Mouse (Mus musculus) hindbrain, postnatal 0 days (tissue): ENCODE data around the gene Spink4. TPM values are rescaled to one million over a fixed set of nuclear protein-coding genes. Genes with fewer than 3 reads are reported as not detected.

Experiments used
- ATAC-seq: fragments of 200-750 bp; cut with Nextera tagmentation; 2 replicates; pipeline ENCODE4 v1.8.0; 2017; ENCODE audit warnings: mild to moderate bottlenecking, moderate TSS enrichment, moderate library complexity
- DNase-seq: peaks from one replicate; pipeline ENCODE4 v3.0.0-alpha.2; 2015; ENCODE audit warnings: low spot score
- H3K27ac ChIP-seq: fragments of 300-500 bp; sonication (generic); 2 replicates; pipeline ENCODE4 v1.5.1; 2014; ENCODE audit warnings: mild to moderate bottlenecking
- H3K27me3 ChIP-seq: fragments of 300-500 bp; sonication (generic); 2 replicates; pipeline ENCODE4 v1.6.1; 2014; ENCODE audit warnings: low read length, mixed read lengths; ENCODE audit not compliant: insufficient read depth
- H3K36me3 ChIP-seq: fragments of 300-500 bp; sonication (generic); 2 replicates; pipeline ENCODE4 v1.6.1; 2014; ENCODE audit warnings: low read length, mixed read lengths; ENCODE audit not compliant: insufficient read depth
- H3K4me1 ChIP-seq: fragments of 300-500 bp; sonication (generic); 2 replicates; pipeline ENCODE4 v1.6.1; 2014; ENCODE audit warnings: antibody characterized with exemption, low read length, mixed read lengths; ENCODE audit not compliant: insufficient read depth
- H3K4me2 ChIP-seq: fragments of 300-500 bp; sonication (generic); 2 replicates; pipeline ENCODE4 v1.6.1; 2014; ENCODE audit warnings: low read depth, mild to moderate bottlenecking, low read length, moderate library complexity, mixed read lengths
- H3K4me3 ChIP-seq: fragments of 300-500 bp; sonication (generic); 2 replicates; pipeline ENCODE4 v1.5.1; 2014; ENCODE audit warnings: low read length
- H3K9ac ChIP-seq: fragments of 300-500 bp; sonication (generic); replicated peaks from 2 replicates; pipeline ENCODE4 v1.6.1; 2014; ENCODE audit warnings: mild to moderate bottlenecking, low read length, moderate library complexity, mixed read lengths
- H3K9me3 ChIP-seq: fragments of 300-500 bp; sonication (generic); 2 replicates; pipeline ENCODE4 v1.6.1; 2016; ENCODE audit warnings: low read length, mixed read lengths
- CTCF ChIP-seq: IDR thresholded peaks from 2 replicates; pipeline ENCODE4 v1.5.1; 2016; ENCODE audit warnings: antibody characterized with exemption, control low read depth, low read depth
- WGBS: fragments of 180-500 bp; shearing (Covaris S2); extraction: QIAGEN DNeasy Blood & Tissue Kit; methylation state at CpG from one replicate; pipeline ENCODE4 v1.1.7; 2014; 5-methylcytosine and 5-hydroxymethylcytosine counted together
- polyA plus RNA-seq: library from polyadenylated mRNA; unstranded; fragments of >200 nt; fragmentation: Nextera tagmentation; extraction: Ambion mirVana; gene quantifications from 2 replicates; pipeline ENCODE4 v1.2.1, GENCODE M21; 2015
- total RNA-seq: library from RNA; depleted of rRNA; stranded (reverse); fragments of >200 nt; gene quantifications from 2 replicates; pipeline ENCODE4 v1.2.3, GENCODE M21; 2014

Spink4 gene
- total and polyA plus RNA-seq, 2 experiments from 2014 or later, result not detected

DNA sequence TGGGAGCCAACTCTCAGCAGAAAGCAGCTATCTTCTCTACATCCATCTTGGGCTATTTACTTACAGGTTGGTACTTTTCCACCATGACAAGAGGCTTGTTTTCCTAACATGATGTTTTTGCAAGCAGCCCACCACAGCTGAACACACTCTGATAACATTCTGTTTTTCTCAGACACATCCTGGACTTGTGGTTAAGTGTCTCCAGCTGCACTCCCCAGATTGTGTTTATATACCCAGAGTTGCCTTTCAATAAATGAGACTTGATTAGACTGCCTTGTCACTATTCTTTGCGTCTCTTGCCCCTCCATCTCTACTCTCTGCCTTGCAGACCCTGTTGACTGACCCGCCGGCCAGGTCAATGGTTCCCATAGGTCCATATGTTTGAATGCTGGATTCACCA lies 19.8 kb upstream of the Spink4 start:
- DNase-seq (no peak), ATAC-seq (no peak)
- no peak for TF ChIP-seq CTCF
- Histone ChIP-seq H3K27me3 (no peaks in the 10 kb centered on the region), H3K9me3 (no peaks in the 10 kb centered on the region), H3K36me3 (no peaks in the 10 kb centered on the region), H3K4me3 (no peak overlapping the region), H3K27ac (no peak overlapping the region), H3K4me2 (no peak overlapping the region), H3K9ac (no peak overlapping the region), H3K4me1 (no peaks in the 10 kb centered on the region)
- WGBS, result 98% methylated on average over 3 of the region's 3 CpGs

DNA sequence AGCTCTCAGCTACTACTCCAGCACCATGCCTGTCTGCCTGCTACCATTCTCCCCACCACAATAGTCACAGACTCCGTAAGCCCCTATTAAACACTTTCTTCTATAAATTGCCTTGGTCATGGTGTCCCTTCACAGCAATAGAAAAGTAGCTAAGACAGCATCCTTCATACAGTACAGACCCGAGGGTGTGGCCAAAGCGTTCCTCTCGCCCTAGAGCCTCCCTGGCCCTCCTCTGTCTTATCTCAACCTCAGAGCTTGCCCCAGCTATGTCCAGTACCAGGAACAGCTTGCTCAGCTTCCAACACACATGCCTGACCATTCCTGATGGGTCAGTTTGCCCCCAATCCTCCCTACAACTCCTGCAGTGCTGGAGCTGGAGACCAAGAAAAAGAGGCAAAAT lies 19.2 kb upstream of the Spink4 start:
- no peak overlapping the region for H3K27ac ChIP-seq
- no peaks in the 10 kb centered on the region for H3K27me3 ChIP-seq
- no peak for ATAC-seq
- no peak overlapping the region for H3K9ac ChIP-seq
- DNase-seq, result no peak
- no peak overlapping the region for H3K4me2 ChIP-seq
- H3K36me3 ChIP-seq, result no peaks in the 10 kb centered on the region
- 90% methylated on average over 4 of the region's 4 CpGs for WGBS
- H3K4me3 ChIP-seq, result no peak overlapping the region
- TF ChIP-seq CTCF, result no peak
- no peaks in the 10 kb centered on the region for H3K9me3 ChIP-seq
- H3K4me1 ChIP-seq, result no peaks in the 10 kb centered on the region

DNA sequence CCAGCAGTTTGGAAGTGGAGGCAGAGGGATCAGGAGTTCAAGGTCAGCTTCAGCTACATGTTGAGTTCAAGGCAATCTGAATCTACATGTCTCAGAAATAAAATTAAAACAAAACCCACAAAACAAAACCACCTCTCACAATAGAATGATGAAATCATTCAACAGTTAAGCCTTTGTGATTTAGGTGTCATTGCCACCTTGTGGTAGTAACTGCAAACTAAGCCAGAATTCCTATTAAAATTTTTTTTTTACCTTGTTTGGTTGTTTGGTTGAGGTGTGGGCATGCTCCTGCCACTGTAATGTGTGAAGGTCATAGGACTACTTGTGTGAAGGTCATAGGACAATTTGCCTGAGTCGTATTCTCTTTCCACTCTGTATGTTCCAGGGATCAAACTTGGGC lies 13.6 kb upstream of the Spink4 start:
- Histone ChIP-seq H3K4me2 (no peak overlapping the region), H3K27me3 (no peaks in the 10 kb centered on the region), H3K36me3 (no peaks in the 10 kb centered on the region), H3K4me1 (no peaks in the 10 kb centered on the region), H3K9ac (no peak overlapping the region), H3K4me3 (no peak overlapping the region), H3K9me3 (no peaks in the 10 kb centered on the region), H3K27ac (no peak overlapping the region)
- 52% methylated on average over 1 of the region's 1 CpGs for WGBS
- peak; percentile 69 for DNase-seq
- TF ChIP-seq CTCF, result peak; percentile 70
- ATAC-seq, result 0 out of 2 replicates have a peak, but pooled peaks have one; percentile 36

DNA sequence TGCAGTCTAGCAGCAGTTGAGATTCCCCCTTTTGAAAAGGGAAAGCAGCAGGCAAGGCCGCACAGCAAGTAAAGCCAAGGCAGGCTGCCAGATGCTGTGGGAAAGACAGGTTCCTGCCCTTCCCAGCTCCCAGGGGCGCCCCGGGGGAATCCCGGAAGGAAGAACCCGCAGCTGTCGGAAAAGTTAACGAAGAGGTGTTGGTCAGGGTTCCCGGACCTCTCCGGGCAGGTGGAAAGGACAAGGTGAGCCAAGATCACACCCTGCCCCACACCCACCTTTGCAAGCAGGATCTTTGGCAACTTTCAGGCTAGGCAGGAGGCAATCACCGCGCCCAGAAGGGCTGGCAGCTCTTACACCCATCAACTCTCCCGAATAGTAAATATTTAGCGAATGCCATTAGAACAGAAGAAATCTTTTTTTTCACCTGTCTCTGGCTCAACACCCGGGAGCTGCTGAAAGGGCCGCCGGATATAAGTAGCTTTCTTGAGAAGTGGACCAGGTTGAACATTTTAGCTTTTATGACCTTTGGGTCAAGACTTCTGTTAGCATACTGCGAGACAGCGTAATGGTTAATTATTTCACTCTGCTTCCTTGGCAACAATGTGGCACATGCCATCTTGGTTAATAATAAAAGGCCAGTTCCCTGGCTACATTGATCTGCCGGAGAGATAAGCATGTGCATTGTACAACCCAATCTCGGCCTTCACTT lies 11.4 kb upstream of the Spink4 start:
- 33% methylated on average over 20 of the region's 20 CpGs for WGBS
- no peak overlapping the region for H3K4me3 ChIP-seq
- no peak overlapping the region for H3K27ac ChIP-seq
- no peaks in the 10 kb centered on the region for H3K4me1 ChIP-seq
- 0 out of 2 replicates have a peak overlapping the region, but pooled peaks have one; percentile 21 for H3K4me2 ChIP-seq
- DNase-seq (peak; percentile 46), ATAC-seq (no peak)
- H3K27me3 ChIP-seq, result no peaks in the 10 kb centered on the region
- H3K9me3 ChIP-seq, result no peaks in the 10 kb centered on the region
- no peak for TF ChIP-seq CTCF
- H3K36me3 ChIP-seq, result no peaks in the 10 kb centered on the region
- no peak overlapping the region for H3K9ac ChIP-seq

DNA sequence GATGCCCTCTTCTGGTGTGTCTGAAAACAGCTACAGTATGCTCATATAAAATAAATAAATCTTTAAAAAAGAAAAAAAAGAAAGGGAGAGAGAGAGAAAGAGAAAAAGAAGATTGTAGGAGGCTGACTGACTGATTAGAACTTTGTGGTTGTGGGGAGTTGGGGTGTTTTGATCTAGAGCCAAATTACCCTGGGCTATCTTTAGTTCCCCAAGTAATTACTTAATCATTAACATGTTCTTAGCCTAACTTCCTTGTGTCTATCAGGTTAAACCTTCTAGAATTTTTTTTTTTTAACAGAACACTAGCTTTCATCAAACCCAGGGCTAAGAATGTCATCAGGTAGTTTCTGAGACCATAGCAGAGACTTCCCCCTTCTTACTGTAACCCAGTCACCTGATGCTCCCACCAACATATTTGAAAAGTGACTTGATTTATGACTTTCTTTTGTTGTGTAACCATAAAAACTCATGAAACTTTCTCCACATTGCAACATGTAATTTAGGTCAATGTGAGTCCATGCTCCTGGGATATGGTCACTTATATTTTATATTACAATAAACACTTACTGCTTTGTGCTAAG lies 5.5 kb upstream of the Spink4 start:
- no peak for ATAC-seq
- no peak overlapping the region for H3K9ac ChIP-seq
- no peaks in the 10 kb centered on the region for H3K36me3 ChIP-seq
- H3K4me3 ChIP-seq, result no peak overlapping the region
- H3K9me3 ChIP-seq, result no peaks in the 10 kb centered on the region
- no peak for TF ChIP-seq CTCF
- H3K27ac ChIP-seq, result no peak overlapping the region
- no peaks in the 10 kb centered on the region for H3K4me1 ChIP-seq
- no peaks in the 10 kb centered on the region for H3K27me3 ChIP-seq
- DNase-seq, result no peak
- no peak overlapping the region for H3K4me2 ChIP-seq

DNA sequence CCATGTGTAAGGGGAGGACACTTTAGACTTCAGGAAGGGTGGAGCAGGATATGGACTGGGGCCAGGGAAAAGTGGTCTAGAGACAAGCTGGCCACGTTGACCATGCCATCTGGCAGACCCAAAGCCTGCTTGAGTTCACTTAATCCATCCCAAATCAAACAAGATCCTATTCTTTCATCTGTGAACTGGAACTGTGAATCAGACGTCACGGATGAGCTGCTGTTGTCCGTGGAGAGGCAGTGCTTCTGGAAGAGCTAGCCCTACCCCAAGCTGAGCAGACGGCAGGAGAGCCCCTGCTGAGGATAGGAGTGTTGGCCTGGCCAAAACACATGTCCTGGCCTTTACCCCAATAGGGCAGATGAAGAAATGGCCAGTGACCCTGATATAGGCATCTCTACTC lies 3.9 kb upstream of the Spink4 start:
- no peaks in the 10 kb centered on the region for H3K36me3 ChIP-seq

DNA sequence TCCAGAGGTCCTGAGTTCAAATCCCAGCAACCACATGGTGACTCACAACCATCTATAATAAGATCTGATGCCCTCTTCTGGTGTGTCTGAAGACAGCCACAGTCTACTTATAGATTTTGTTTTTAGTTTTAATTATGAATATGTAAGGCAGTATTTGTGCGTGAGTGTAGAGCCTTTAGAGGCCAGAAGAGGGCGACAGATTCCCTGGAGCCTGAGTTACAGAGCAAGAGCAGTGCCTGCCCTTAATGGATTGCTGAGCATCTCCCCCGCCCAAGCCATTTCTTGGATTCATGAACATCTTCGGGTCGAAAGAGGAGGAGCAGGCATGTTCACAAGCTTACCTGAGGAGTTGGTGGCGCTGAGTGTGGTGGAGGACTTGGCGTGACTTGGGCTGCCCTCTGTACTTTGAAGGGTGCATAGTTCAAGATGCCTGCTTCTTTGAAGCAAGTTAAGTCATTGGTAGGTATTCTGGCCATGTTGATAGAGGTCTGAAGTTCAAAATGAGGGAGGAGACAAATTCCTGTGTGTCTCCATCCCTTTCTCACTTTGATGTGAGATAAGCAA lies 3.2 kb upstream of the Spink4 start:
- Histone ChIP-seq H3K27me3 (no peaks in the 10 kb centered on the region), H3K4me3 (no peak overlapping the region), H3K9ac (no peak overlapping the region), H3K9me3 (no peaks in the 10 kb centered on the region), H3K4me1 (no peaks in the 10 kb centered on the region), H3K4me2 (no peak overlapping the region), H3K27ac (no peak overlapping the region), H3K36me3 (no peaks in the 10 kb centered on the region)
- DNase-seq (no peak), ATAC-seq (no peak)
- TF ChIP-seq CTCF, result no peak
- 92% methylated on average over 7 of the region's 7 CpGs for WGBS

More for the DNA sequence above, 3.9 kb upstream of the Spink4 start:
- Histone ChIP-seq H3K4me1 (no peaks in the 10 kb centered on the region), H3K27ac (no peak overlapping the region), H3K4me2 (no peak overlapping the region), H3K9ac (no peak overlapping the region), H3K27me3 (no peaks in the 10 kb centered on the region), H3K9me3 (no peaks in the 10 kb centered on the region), H3K4me3 (no peak overlapping the region)
- no peak for DNase-seq
- no peak for TF ChIP-seq CTCF
- WGBS, result 47% methylated on average over 5 of the region's 5 CpGs
- no peak for ATAC-seq
